Mouse (Mus musculus) cerebellum, adult 9-10 months (tissue): ENCODE data around the gene Rnf144b.

Source experiments
- DNase-seq: peaks from one replicate; pipeline ENCODE4 v3.0.0; 2022

Gene Rnf144b

DNA sequence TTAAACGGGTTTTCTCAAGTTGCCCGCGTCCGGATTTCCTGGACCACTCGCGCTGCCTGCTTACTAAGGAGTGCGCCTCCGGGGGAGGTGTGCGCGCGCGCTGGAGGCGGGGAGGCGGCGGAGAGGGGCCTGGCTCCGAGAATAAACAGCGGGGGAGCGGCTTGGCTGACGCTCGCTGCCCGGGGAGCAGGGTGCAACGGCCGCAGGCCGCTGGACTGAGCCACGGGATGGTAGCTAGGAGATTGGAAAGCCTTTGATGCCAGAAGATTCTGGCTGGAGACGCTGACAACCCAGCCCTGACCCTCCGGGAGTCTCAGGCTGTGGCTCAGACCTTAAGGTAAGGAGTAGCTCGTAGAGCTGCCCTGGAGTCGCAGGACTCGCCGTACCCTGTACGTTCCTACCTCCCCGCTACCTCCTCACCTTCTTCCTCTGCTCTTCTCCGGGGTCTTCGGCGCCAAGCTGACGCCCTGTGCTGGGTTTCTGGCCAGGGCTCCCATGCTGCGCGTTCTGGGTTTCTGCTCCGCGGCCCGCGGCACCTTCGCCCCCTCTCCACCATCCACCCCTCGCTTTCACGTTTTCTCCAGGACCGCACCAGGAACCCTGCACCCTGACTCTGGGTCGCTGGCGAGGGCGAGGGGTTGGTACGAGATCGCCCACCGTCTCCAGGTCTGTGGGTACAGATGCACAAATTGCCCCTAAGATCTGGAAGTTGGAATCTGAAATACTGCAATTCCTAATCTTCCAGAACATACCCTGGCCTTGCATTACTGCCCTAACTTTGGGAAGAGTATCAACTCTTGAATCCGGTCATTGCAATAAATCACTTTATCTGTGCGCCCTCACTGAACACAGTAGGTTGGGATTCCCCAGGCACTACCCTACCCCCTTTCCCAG, at the start of gene Rnf144b:
Rnf144b (plus strand) TSS at position 120 of the 894 bp plus-strand sequence.
- no peak for DNase-seq

DNA sequence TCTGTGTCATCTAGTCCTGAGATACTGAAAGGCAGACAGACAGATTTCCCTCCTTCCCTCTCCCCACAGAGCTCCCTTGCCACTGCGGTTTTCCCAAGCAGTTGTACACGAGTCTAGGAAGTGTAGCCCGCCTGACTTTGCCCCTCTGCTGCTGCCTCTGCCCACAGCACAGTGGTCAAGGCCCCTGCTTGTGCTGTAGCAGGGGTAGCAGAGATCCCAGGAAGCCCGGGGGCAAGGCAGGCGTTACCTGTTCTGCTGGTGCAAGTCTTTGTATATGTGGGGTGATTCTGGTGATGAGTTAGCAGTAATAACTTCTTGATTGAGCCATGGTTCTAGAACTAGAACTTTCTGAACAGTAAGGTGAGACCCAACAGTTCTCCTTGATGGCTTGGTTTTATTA, 46.3 kb upstream of the Rnf144b start:
- DNase-seq: no peak

DNA sequence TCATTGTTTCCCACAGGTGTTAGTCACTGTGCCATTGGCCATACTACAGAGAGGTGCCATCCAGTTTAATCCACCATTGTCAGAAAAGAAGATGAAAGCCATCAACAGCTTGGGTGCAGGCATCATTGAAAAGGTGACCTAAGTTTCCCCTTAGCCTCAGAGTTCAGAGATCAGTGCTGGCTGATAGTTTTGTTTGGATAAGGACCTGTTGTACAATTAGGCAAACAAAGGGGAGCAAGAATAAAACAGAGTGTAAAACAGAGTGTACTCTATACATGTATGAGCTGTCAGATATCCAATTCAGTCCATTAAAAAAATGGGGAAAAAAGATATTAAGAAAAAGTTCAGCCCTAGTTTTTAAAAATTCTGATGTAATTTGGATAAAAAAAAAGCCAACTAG, 45.1 kb upstream of the Rnf144b start:
- no peak for DNase-seq

DNA sequence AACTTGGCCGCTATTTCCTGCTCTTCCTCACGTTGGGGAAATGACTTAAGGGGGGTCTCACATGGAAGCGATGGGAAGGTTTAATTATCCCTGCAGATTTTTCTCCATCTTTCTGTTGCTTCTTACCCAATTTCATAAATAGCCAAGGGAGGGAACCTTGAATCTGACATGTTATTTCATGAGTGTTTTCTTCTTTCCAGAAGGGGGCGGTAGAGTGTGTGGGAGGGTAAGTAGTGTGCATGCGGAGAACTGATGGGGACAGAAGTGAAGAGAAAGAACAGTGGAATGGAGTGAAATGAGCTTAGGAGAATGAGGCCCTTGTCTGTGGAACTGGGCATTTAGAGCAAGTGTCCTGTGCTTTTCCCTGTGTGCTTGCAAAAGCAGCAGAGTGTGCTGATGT, 43.7 kb upstream of the Rnf144b start:
- no peak for DNase-seq

DNA sequence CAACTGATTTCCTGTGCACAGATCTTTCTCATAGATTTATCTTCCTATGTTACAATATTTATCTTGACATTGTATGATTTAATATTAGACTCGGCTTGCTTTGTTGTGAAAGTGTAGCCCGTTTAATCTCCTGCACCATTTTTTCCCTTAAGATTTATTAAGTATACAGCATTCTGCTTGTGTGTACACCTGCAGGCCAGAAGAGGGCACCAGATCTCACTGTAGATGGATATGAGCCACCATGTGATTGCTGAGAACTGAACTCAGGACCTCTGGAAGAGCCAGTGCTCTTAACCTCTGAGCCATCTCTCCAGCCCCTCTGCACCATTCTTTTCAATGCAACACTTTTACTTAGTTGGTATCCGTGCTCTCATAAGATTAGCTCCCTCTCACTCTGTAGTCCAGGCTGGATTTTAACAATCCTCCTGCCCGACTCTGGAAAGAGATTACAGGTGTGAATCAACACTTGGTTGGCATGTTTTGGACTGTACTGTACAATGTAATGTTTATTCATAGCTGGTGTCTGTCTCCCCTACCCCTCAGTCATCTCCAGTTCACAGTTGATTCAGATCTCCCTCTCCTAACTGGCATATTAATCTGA, 41.5 kb upstream of the Rnf144b start:
- DNase-seq: no peak

DNA sequence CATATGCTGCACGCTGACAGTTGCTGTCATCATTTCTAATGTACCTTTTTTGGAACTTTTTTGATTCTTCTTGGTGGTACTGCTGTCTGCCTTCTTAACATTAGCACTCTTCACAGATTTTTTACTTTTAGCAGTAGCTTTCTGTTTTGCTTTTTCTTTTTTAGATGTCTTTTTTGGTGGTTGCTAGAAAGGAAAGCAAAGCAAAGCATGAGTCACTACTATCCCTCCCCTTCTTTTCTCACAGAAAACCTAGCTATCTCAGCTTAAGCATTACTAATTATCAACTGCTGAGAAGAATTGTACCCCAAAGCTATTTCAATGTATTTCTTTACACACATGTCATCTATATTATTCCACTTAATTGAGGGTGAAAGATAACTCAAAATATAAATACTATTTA, 34.0 kb upstream of the Rnf144b start:
- no peak for DNase-seq

DNA sequence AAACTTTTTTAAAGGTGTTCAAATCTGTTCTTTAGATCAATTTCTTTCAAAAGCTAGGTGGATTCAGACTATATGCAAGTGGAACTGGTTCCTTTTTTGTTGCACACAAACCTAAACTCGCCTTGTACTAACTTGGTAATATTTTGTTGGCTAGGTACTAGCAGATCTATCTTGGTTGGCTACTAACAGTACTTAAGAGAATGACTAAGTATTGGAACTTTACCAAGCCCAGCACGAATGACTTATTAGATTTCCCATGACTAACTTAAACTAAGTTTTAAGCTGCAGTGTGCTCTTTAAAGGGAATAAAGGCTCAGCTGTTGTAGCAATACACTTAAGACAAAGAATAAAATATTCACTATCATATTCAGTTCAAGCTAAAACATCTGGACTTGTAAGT, 33.2 kb upstream of the Rnf144b start:
- no peak for DNase-seq

DNA sequence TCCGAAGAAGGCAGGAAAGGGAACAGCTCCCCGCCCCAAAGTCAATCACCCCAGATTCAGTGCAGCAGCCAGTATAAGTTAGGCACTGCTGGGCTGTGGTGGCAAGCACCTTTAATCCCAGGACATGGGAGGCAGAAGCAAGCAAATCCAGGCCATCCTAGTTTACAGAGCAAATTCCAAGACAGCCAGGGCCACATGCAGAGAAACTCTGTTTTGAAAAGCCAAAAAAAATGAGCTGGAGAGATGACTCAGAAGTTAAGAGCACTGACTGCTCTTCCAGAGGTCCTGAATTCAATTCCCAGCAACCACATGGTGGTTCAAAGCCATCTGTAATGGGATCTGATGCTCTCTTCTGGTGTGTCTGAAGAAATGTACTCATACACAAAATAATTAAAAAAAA, 28.7 kb upstream of the Rnf144b start:
- DNase-seq: no peak

DNA sequence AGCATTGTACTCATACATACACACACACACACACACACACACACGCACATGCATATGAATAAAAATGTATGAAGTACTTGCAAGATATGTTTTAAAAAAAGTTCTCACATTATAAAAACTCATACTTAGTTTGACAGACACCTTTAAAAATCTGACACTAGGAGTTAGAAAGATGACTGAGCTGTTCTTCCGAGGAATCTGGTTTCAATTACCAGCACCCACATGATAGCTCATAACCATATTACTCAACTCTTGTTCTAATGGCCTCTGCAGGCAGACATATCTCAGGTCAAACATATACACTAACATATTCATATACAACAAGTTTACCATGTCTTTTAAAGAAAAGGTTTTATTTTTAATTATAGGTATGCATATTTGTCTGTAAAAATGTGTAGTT, 25.9 kb upstream of the Rnf144b start:
- DNase-seq: no peak

DNA sequence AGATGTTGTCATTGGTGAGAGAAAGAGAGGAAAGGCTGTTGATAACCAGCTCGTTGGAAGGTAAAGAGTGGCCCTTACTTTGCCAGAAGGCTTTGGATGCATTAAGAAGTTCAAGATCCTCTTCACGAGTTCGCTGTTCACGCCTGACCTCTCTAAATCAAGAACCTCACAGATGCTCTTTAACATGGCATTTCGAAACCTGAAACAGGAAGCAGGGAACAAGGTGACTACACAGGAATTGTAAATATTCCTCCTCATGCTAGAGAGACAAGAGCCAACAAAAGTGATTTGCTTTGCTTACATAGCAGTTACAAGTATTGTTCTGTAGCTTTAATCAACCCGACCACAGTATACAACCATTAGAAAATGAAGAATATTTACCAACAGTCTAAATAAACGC, 23.2 kb upstream of the Rnf144b start:
- DNase-seq: no peak

DNA sequence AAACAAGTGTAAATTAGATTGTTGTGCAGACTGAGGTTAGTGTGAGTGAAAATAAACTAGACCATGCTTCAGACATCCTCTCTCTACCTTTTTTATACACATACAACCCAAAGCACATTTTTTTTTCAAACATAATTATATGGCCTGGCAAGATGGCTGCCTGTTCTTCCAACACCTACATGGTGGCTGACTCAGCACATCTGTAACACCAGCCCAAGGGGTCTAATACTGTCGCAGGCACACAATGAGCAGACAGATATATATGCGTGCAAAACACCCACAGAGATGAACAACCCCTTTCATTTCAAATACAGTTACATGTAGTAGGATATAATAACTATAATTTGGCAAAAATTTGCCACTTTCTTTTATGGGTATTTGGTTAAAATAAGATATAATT, 21.9 kb upstream of the Rnf144b start:
- no peak for DNase-seq

DNA sequence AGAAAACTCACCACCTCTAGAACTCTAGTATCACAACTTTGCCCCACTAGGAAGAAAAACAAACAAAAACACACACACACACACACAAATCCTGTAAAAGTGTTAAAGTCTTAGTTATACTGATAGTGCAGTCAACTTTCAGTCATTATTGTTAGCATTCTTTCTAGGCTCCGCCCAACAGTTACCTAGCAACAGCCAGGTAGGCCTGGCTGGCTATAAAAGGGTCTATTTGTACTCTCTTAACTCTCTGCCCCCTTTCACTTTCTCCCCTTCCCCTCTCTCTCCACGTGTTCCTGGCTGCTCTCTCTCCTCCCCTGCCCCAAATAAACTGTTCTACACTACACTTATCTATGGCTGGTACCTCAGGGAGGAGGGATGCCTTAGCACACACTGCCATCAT, 18.3 kb upstream of the Rnf144b start:
- no peak for DNase-seq

DNA sequence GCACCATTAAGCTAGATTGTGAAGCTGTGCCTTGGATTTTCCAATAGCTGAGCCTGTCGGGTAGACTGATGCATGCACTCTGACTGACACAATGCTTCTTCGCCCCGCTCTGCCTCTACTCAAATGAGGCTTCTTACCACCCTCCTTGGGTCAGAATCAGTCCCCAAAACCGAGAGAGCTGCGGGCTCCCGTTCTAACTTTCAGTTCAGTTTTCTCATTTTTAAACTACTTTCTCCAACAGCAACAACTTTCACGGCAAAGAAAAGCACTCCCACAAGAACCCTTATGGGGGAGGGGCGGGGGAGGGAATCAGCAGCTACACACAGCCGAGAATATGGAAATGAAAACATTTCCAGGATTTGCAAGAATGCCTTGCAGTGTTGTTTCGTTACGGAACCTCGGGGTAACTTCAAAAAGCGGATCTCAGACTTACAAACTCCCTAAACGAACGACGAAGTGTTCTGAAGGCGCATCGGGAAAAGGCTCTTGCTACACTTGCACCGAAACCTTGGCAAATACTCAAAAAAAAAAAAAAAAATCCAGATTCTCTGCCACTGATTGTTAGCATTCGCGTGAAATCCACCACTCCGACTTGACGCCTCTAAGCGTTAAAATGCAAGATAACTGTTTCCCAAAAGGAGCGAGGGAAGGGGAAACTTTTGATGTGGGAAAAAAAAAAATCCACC, 17.5 kb upstream of the Rnf144b start:
- peak; percentile 61 for DNase-seq

DNA sequence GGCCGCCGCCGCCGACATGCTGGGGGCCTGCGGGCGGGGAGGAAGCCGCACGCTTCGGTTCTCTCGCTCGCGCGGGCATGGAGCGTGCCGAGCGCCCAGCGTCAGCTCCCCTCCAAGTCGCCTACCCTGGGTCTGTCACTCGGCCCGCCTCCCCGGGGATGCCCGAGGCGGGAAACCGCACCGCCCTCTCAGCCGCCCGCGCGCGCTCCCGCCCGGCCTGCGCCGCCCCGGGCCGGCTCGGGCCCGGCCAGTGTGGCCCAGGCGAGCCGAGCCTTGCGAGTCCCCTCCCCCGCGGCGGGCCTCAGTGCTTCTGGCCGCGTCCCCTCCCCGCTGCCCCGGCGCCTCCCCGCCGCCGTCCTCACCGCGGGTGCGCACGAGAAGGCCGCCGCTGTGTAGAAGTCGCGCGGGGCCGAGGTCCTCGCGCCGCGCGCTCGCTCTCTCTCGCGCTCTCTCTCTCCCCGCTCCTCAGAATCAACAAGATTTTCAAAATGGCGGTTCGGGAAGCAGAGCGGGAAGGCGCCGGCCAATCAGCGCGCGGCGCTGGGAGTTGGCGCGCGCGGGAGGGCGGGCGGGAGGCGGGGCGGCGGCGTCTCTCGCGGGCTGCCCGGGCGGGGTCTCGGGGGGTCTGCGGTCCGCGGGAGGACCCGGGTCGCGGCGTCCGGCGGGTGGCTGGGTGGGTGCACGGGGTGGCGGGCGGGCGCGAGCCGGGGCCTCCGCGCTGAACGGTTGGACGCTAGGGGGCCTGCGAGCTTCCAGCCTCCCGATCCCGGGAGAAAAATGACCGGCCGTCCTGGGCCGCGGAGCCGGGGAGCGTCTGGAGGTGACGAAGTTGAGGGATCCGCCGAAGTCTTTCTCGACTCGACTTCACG, 16.5 kb upstream of the Rnf144b start, which contains the start of gene Dek:
Dek (minus strand) TSS at position 491 of the 869 bp plus-strand sequence.
- DNase-seq: peak; percentile 83

DNA sequence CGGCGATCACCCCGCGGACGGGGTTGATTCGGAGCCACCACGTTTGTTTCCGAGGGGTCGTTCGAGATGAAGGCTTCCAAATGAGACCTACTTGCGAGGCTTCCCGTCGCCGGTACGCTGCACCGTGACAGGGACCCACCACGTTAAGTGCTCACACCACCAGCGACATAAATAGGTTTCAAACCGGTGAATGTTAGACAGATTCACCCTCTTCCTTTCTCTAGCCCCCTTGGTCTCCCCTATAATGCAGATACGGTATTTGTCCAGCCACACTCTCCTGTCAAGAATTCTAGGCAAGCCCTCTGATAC, 15.9 kb upstream of the Rnf144b start:
- DNase-seq: no peak

DNA sequence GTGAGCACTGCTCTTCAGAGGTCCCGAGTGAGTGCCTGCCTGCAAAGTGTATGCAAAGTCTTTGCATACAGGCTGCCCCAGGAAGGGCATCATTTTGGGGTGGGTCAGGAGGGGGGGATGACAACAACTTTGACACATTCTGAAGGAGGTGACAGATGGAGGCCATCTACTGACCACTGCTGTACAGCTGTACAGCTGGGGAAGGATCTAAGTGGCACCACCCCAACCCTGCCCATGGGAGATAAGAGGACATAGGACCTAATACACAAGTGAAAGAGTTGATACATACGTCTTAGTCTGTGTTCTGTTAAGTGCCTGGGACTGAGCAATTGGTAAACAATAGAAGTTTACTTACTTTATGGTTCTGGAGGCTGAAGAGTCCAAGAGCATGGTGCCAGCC, 13.2 kb upstream of the Rnf144b start:
- no peak for DNase-seq

DNA sequence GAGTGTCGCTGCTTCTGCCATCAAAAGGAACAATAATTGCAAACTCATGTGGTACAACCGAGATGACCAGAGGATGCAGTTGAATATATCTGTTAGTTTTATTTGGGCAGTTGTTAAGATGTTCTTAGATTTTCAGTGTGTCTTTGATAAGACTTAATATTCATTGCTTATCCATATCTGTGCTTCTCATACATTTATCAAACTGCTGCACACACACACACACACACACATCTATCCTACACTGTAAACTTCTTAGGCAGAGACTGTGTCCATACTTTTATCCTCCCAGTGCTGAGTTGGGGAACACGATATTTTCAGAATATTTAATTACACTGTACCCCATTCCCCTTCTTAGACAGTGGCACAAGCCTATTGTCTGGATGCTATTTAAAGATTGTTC, 11.3 kb upstream of the Rnf144b start:
- DNase-seq: no peak

DNA sequence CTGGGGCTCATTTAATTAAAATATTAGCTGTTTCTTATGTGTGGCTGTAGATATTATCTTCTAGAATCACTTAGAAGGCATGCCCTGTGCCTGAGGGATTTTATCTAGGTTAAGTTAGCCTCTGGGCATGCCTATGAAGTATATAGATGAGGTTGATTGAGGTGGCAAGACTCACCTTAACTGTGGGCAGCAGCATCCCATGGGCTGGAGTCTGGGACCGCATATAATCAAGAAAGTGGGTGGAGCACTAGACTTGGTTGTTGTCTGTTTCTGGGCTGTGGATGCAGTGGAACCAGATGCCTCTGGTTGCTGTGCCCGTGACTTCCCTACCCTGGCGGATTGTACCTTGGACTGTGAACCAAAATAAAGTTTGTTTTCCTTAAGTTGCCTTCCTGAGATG, 10.4 kb upstream of the Rnf144b start:
- no peak for DNase-seq

DNA sequence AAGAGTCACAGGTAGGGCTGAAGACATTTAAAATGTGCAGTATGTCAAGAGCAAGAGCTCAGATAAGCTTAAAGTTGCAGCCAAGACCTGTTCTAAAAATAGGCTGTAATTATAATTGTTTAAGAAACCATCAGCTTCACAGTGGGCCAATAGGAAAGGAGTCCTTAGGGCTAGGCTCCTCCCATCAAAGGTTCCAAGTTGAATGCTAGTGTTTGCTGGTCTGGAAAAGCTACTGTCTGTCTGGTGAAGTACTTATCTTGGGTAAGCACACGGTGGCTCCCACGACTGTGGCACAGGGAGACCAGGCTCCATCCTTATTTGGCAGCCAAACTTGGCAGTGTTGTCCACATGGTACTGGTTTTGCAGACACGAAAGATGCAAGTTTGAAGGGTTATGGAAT, 9.5 kb upstream of the Rnf144b start:
- DNase-seq: no peak

DNA sequence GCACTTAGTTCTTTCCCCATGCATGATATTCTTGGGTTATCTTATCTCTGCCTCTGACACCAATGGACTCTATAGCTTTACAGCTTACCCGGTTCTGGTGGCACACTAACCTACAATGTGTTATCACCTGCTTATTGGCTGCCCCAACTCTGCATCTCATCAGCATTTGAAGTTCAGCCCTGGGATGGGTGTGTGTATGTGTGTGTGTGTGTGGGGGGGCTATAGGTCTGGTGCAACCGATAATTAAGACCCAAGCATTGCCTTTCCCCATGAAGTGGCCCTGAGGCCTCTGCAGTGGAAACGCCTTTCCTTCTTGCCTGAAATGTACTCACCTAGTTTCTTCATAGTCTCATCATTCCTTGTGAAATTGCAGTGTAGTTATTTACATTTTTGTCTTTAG, 6.5 kb upstream of the Rnf144b start:
- DNase-seq: no peak

DNA sequence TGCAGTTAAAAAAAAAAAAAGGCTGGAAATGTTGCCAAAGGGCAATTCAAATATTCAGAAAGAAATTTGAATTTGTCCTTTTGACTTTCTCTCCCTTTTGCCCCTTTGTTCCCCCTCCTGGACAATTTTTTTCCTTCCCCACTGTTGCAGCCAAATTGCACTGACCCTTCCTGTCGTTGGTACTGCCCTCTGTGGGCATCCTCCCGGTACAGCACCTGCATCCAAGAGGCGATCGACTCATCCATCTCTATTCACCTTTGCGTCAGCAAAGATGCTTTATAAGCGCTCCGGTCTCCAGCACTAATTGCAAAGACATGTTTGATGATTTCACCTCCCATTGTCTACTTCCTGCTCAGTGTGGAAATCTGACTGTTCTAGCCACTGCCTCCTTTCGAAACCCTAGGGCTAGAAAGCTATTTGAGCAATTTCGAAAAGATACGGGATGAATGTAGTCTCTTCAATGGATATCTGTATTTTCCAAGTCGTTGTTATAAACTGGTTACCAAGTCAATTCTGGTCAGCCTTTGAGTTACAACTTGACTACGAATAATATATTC, 1.0 kb upstream of the Rnf144b start:
- no peak for DNase-seq

DNA sequence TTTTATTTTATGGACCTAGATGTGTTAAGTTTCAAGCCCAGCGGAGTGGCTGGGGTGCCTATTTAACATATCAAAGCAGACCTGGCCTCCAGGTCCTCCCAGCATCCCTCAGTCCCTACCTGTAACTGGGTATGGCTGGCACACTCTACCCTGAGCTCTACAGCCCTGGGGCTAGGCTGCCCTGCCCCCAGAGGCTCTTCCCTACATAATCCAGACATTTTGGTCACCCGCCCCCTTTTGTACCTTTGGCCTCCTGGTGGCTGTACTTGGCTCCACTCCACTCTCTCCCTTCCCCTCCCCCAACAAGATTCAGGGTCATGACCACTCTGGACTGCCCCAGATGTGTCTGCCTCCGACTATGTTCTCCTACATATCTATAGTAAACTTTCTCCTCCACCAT, 2.0 kb downstream of the Rnf144b start:
- DNase-seq: no peak

DNA sequence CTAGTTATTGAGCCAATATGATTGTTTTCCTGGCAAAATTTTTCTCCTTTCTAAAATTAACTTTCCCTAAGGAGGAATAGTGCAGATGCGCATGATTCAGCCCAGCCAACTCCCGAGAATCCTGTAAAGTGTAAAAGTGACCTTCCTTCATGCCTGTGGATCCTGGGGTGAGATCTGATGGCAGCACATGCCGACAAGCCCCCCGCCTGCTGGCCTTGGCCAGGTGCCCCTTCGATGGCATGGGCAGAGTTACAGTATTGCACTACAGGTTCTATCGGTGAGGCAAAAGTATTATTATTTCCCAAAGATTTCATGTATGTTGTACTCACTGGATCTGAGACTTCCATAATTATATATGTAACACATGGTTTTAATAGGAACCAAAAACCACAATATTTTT, 2.5 kb downstream of the Rnf144b start:
- no peak for DNase-seq
